Mouse (Mus musculus) cerebellum, postnatal 36 days (tissue): Measurements from ENCODE around the gene A830031A19Rik.

Experiments
- DNase-seq, 2 experiments: peaks; one replicate each; pipeline ENCODE4 v3.0.0; 2021 to 2022; ENCODE audit warnings: mixed read lengths in 2 of 2

The A830031A19Rik gene

DNA sequence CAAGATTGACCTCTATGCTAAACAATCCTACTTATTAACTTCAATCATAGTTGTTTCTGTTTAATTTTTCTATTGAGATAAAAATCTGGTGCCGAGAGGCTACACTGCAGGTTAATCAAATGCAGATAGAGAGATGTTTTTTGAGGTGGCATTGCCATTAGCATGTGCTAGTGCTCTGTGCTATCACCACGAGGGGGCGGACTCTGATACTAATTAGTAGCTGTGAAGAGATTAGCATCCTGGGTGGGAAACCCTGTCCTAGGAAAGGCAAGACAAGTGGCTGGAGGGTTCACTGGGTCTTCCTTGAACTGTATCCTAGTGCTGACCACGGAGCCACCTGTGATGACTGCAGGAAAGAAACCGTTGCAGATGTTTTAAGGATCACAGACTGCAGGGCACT is 66.6 kb downstream of the A830031A19Rik start:
- DNase-seq, result peak; percentile 3

GRCm38 (mm10) chr11:24005445-24006156 is 69.3 kb downstream of the A830031A19Rik start:
- no peak for DNase-seq

DNA sequence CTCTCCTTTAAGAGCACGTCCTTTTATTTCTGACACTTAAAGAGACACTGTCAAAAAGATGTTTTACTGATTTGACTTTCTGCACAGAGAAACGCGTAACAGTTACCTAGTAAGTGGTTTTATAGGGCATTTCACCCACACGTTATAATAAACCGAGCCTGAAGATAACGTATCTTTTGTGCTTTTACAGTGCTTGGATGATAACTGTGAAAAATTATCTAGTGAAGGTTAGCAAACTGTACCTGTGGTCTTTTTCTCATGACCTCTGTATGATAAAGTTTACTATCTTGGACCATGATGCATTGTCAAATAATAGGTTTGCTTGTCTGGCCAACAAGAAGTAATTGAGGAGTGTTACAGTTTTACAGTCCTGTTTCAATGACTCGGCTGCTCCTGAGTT is 74.2 kb downstream of the A830031A19Rik start:
- no peak for DNase-seq
